Mouse (Mus musculus) kidney, embryonic 14.5 days (tissue): ENCODE results near the gene Mbd5. TPM values are rescaled to one million over a fixed set of nuclear protein-coding genes. Genes with fewer than 3 reads are reported as not detected.

Source experiments
- ATAC-seq: fragments of 200-750 bp; cut with Nextera tagmentation; 2 replicates; pipeline ENCODE4 v1.8.0; 2017; ENCODE audit warnings: moderate number of reproducible peaks, mild to moderate bottlenecking, moderate TSS enrichment, moderate library complexity; ENCODE audit not compliant: low FRiP score, low TSS enrichment
- H3K27ac ChIP-seq: fragments of 300-500 bp; sonication (generic); 2 replicates; pipeline ENCODE4 v1.5.1; 2014; ENCODE audit warnings: low read depth, mild to moderate bottlenecking, low read length, moderate library complexity, mixed read lengths
- H3K27me3 ChIP-seq: fragments of 300-500 bp; sonication (generic); 2 replicates; pipeline ENCODE4 v1.6.1; 2014; ENCODE audit warnings: mild to moderate bottlenecking, low read length; ENCODE audit not compliant: control insufficient read depth, insufficient read depth
- H3K36me3 ChIP-seq: fragments of 300-500 bp; sonication (generic); 2 replicates; pipeline ENCODE4 v1.6.1; 2014; ENCODE audit warnings: low read length, mixed read lengths; ENCODE audit not compliant: control insufficient read depth, insufficient read depth
- H3K4me1 ChIP-seq: fragments of 300-500 bp; sonication (generic); 2 replicates; pipeline ENCODE4 v1.6.1; 2014; ENCODE audit warnings: low read length, mixed read lengths; ENCODE audit not compliant: control insufficient read depth, insufficient read depth
- H3K4me2 ChIP-seq: fragments of 300-500 bp; sonication (generic); replicated peaks from 2 replicates; pipeline ENCODE4 v1.6.1; 2014; ENCODE audit warnings: low read depth, mild to moderate bottlenecking, low read length
- H3K4me3 ChIP-seq: fragments of 300-500 bp; sonication (generic); 2 replicates; pipeline ENCODE4 v1.5.1; 2014; ENCODE audit warnings: mild to moderate bottlenecking, low read length
- H3K9ac ChIP-seq: fragments of 300-500 bp; sonication (generic); 2 replicates; pipeline ENCODE4 v1.6.1; 2014; ENCODE audit warnings: low read depth, mild to moderate bottlenecking, low read length, moderate library complexity
- H3K9me3 ChIP-seq: fragments of 300-500 bp; sonication (generic); 2 replicates; pipeline ENCODE4 v1.6.1; 2016; ENCODE audit warnings: low read length; ENCODE audit not compliant: control insufficient read depth
- WGBS: fragments of 180-500 bp; shearing (Covaris S2); extraction: QIAGEN DNeasy Blood & Tissue Kit; methylation state at CpG from one replicate; pipeline ENCODE4 v1.1.7; 2014; 5-methylcytosine and 5-hydroxymethylcytosine counted together
- polyA plus RNA-seq: library from polyadenylated mRNA; unstranded; fragments of >200 nt; fragmentation: Nextera tagmentation; extraction: Ambion mirVana; gene quantifications from 2 replicates; pipeline ENCODE4 v1.2.1, GENCODE M21; 2014

Gene Mbd5
- polyA plus RNA-seq, 1 experiment from 2014 or later, result 34.2 TPM

DNA sequence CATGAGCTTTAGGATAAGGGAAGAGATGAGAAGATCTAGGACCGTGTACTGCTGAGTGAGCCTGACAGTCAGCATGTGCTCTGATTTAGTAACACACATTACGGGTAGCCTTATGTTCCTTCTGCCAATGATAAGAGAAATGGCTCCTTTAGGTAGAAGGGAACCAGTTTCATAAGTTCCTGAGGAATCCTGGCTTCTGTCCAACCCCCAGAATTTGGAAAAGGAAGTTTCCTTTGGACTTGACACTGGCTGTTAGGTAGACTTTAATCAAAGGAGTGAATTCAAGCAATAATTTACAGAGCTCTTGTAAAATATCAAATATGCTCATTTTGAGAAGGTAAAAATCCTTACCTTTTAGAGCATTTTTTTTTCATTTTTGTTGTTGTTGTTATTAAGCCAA, 396.5 kb downstream of the Mbd5 start:
- H3K4me1 ChIP-seq, result no peaks in the 10 kb centered on the region
- no peak overlapping the region for H3K27ac ChIP-seq
- no peaks in the 10 kb centered on the region for H3K36me3 ChIP-seq
- H3K9ac ChIP-seq, result no peak overlapping the region
- no peaks in the 10 kb centered on the region for H3K9me3 ChIP-seq
- H3K4me3 ChIP-seq, result no peak overlapping the region
- 71% methylated on average over 2 of the region's 2 CpGs for WGBS
- no peak overlapping the region for H3K4me2 ChIP-seq
- ATAC-seq, result no peak
- H3K27me3 ChIP-seq, result 0 out of 2 replicates have a peak, but pooled peaks cover 3% of the 10 kb centered on the region

DNA sequence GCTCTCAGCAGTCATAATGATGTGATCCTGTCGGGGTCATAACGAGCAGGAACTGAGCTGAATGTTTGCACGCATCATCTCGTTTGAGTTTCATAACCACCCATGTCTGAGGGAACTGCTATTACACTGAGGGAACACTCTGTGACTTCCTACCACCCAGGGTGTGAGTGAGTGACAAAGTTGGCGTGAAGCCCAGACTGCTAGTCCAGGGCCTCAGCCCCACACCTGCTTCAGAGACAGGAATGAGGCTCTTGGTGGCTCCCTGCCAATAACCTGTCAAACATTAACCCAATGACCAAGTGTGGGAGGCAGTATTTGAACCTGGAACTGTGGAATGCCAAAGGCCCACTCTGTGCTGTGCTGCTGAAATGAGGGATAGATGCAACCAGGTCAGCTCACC, 400.5 kb downstream of the Mbd5 start:
- Histone ChIP-seq H3K27me3 (0 out of 2 replicates have a peak, but pooled peaks cover 3% of the 10 kb centered on the region), H3K9me3 (no peaks in the 10 kb centered on the region), H3K4me3 (no peak overlapping the region), H3K9ac (no peak overlapping the region), H3K4me1 (no peaks in the 10 kb centered on the region), H3K4me2 (no peak overlapping the region), H3K27ac (no peak overlapping the region), H3K36me3 (no peaks in the 10 kb centered on the region)
- ATAC-seq, result peak; percentile 90
- WGBS, result 55% methylated on average over 5 of the region's 5 CpGs

DNA sequence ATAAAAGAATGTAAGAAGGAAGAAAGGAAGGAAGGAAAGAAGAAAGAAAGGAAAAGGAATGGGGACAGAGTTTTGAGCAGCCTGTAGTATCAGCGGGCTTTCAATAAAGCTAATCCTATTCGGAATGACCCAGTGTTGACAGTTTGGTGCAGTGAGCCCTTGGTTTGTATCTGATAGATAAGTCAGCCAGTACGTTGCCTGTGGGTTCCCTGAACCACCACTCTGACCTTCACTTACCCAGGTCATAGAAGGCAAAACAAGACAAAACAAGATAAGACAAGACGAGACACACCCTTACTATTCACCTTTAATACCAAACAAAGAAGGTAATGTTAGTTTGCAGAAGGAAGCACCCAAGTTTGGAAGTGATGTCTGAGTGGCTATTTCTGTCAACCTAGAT, 401.5 kb downstream of the Mbd5 start:
- no peak for ATAC-seq
- 92% methylated on average over 4 of the region's 4 CpGs for WGBS
- H3K4me3 ChIP-seq, result no peak overlapping the region

DNA sequence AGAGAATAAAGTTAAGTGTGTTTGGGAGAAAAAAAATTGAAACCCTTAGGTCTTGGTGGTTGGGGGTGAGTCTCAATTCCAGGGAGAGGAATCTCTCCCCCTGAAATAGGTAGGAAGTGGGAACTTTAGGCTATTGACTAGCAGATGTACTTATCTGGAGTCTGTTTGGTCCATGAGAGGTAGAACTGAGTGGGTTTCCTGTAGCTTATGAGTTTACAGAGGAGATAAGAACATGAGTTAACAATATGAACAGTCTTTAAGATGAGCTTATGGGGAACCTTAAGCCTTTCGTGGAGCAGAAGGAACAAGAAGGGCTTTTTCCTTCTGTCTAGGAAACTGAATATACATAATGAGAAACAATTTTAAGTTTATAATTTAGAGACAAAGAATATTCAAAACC, 404.8 kb downstream of the Mbd5 start:
- Histone ChIP-seq H3K4me2 (no peak overlapping the region), H3K27me3 (no peaks in the 10 kb centered on the region), H3K36me3 (no peaks in the 10 kb centered on the region), H3K27ac (no peak overlapping the region), H3K9me3 (no peaks in the 10 kb centered on the region), H3K4me3 (no peak overlapping the region), H3K9ac (no peak overlapping the region), H3K4me1 (no peaks in the 10 kb centered on the region)
- no peak for ATAC-seq
- 93% methylated on average over 1 of the region's 1 CpGs for WGBS

More for the DNA sequence above, 401.5 kb downstream of the Mbd5 start:
- Histone ChIP-seq H3K27ac (no peak overlapping the region), H3K36me3 (no peaks in the 10 kb centered on the region), H3K27me3 (0 out of 2 replicates have a peak, but pooled peaks cover 3% of the 10 kb centered on the region), H3K9ac (no peak overlapping the region), H3K4me1 (no peaks in the 10 kb centered on the region), H3K4me2 (no peak overlapping the region), H3K9me3 (no peaks in the 10 kb centered on the region)

DNA sequence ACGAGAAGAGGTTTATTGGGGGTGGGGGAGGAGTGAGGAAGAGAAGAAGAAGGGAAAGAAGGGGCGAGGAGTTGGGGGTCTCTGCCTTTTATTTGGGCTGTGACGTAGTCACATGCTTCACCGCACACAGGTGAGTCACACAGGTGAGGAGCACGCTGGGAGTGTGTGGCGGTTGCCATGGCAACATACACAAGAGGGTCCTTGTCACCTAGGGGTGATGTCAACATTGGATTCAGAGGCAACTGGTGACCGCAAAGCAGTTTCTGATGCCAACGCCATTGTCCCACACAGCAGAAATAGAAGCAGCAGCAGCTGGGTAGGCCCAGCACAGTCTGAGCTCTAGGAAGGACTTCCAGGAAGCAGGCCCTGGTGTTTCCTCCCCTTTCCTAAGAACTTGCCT, 406.6 kb downstream of the Mbd5 start:
- WGBS, result 68% methylated on average over 8 of the region's 8 CpGs
- no peaks in the 10 kb centered on the region for H3K27me3 ChIP-seq
- ATAC-seq, result no peak

DNA sequence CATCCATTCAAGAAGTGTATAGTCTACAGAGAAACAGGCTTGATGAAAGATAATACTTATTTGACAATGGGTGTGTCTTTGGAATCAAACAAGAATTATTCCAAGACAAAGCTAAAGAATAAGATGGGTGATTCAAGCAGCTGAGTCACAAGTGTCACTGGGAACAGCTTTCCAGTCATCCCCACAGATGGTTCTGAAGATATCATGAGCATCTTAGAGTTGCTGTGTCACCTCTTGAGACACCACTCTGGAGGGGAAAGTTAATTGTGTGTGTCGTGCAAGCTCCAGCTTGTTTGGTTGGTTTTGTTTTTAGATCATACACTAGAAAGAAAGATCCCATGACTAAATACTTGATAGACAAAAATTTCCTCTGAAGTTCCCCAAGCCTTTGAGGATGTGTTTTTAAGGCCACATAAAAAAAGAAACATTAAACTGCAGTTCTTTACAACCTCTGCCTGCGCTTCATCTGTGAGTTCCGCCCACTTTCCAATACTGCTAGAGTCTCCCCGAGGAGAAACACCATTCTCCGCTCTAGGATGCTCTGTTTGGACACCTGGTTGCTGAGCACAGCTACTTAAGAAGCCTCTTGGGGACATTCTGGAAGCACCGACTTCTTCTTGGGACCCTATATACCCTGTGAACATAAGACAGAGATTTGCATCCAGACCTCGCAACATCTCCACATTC, 409.0 kb downstream of the Mbd5 start:
- Histone ChIP-seq H3K9ac (no peak overlapping the region), H3K36me3 (no peaks in the 10 kb centered on the region), H3K27me3 (no peaks in the 10 kb centered on the region), H3K4me2 (no peak overlapping the region), H3K4me3 (no peak overlapping the region), H3K9me3 (no peaks in the 10 kb centered on the region), H3K27ac (no peak overlapping the region), H3K4me1 (no peaks in the 10 kb centered on the region)
- ATAC-seq, result no peak
- 70% methylated on average over 7 of the region's 7 CpGs for WGBS

More for the DNA sequence above, 406.6 kb downstream of the Mbd5 start:
- Histone ChIP-seq H3K4me1 (no peaks in the 10 kb centered on the region), H3K36me3 (no peaks in the 10 kb centered on the region), H3K9me3 (no peaks in the 10 kb centered on the region), H3K4me3 (no peak overlapping the region), H3K9ac (no peak overlapping the region), H3K4me2 (no peak overlapping the region), H3K27ac (no peak overlapping the region)

DNA sequence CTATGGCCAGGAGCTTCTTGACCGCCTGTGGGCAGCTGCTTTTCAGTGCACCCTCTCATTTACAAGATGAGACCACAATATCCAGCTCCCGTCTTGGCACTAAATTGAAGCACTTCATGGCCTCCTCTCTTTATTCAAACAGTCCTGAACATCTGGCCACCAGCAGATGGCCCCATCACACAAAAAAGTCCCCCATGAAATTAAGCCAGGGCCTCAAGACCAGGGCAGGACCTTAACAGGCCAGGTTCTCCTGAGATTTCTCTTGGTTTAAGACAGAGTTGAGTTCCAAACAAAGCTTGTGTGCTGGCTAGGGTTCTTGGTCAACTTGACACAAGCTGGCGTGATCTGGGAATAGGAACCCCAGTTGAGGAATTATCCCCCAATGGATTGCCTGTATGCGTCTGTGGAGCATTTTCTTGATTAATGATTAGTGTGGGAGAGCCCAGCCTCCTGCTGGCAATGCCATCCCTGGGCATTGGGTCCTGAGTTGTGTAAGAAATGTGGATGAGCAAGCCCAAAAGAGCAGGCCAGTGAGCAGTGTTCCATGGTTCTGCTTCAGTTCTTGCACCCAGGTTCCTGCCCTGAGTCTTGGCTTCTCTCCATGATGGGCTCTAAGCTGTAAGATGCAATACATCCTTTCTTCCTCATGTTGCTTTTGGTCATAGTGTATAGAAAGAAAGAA, 409.7 kb downstream of the Mbd5 start:
- peak; percentile 63; the same call in 1 of the 2 replicates for ATAC-seq
- H3K9ac ChIP-seq, result no peak overlapping the region
- no peaks in the 10 kb centered on the region for H3K4me1 ChIP-seq
- H3K9me3 ChIP-seq, result no peaks in the 10 kb centered on the region
- no peak overlapping the region for H3K4me2 ChIP-seq
- no peak overlapping the region for H3K27ac ChIP-seq
- H3K27me3 ChIP-seq, result no peaks in the 10 kb centered on the region
- H3K4me3 ChIP-seq, result no peak overlapping the region
- 63% methylated on average over 4 of the region's 4 CpGs for WGBS
- no peaks in the 10 kb centered on the region for H3K36me3 ChIP-seq

DNA sequence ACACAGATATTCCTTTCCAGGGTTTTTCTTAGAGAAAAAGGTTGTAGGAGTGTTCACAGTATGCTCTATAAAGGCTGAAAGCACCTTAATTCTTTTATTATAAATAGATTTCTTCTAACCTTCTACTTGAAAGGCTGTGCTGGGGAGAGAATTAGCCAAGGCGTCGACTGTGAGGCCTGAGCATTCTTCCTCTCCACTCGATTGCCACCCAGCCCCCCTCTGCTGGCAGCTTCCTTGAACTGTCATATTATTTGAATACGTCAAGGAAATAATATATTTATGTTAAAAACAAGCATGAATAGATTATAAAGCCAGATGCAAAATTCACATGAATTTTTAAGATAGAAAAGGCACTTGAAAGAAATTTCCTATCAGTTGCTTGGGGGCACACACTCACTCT, 410.4 kb downstream of the Mbd5 start:
- H3K4me1 ChIP-seq, result no peaks in the 10 kb centered on the region
- H3K4me3 ChIP-seq, result no peak overlapping the region
- WGBS, result 74% methylated on average over 4 of the region's 4 CpGs
- no peak overlapping the region for H3K9ac ChIP-seq
- H3K9me3 ChIP-seq, result no peaks in the 10 kb centered on the region
- H3K27ac ChIP-seq, result no peak overlapping the region
- no peak overlapping the region for H3K4me2 ChIP-seq
- H3K36me3 ChIP-seq, result no peaks in the 10 kb centered on the region
- no peaks in the 10 kb centered on the region for H3K27me3 ChIP-seq
- ATAC-seq, result no peak

DNA sequence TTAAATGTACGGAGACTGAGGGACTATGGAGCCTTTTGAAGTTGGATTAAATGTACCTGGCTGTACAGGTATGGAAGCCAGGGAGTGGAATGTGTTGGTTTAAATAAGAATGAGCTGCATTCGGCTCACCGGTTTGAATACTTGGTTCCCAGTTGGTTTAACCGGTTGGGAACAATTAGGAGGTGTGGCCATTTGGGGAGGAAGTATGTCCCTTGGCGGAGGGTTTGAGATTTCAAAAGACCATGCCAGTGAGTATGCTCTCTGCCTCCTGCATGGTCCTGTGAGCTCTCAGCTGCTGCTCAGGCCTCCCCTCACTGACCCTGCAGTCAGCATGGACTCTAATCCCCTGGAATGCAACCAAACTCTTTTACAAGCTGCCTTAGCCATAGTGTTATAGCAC, 415.2 kb downstream of the Mbd5 start:
- no peaks in the 10 kb centered on the region for H3K4me1 ChIP-seq
- H3K36me3 ChIP-seq, result no peaks in the 10 kb centered on the region
- 41% methylated on average over 5 of the region's 5 CpGs for WGBS
- no peaks in the 10 kb centered on the region for H3K9me3 ChIP-seq
- no peak overlapping the region for H3K9ac ChIP-seq
- ATAC-seq, result no peak
- H3K4me3 ChIP-seq, result no peak overlapping the region
- H3K27ac ChIP-seq, result no peak overlapping the region
- H3K4me2 ChIP-seq, result no peak overlapping the region
- no peaks in the 10 kb centered on the region for H3K27me3 ChIP-seq
